Mouse (Mus musculus): Measurements from ENCODE around the gene Rev3l. TPM values are rescaled to one million over a fixed set of nuclear protein-coding genes. Genes with fewer than 3 reads are reported as not detected.

Gene Rev3l
- polyA plus RNA-seq, 2 experiments = 5.7 to 10.0 TPM

- Histone ChIP-seq H3K36me3 (replicated peaks; ENCODE audit: control insufficient read depth, insufficient read depth, low read depth) (no peaks in the 10 kb centered on the region), H3K9ac (replicated peaks) (peak overlapping the region; percentile 97), H3K9me3 (ENCODE audit: control insufficient read depth, low read length) (no peaks in the 10 kb centered on the region), H3K4me3 (ENCODE audit: insufficient read depth in 1 of 2, low read depth in 2 of 2, low read length in 2 of 2) (peak overlapping the region; percentile 96 to 98), H3K27me3 (ENCODE audit: control insufficient read depth, insufficient read depth, low read length) (no peaks in the 10 kb centered on the region), H3K4me2 (ENCODE audit: low read depth) (peak overlapping the region; percentile 86), H3K27ac (peak overlapping the region; percentile 82), H3K4me1 (replicated peaks; ENCODE audit: control insufficient read depth in 2 of 2, insufficient read depth in 2 of 2, low read length in 1 of 2) (peaks cover 5 to 10% of the 10 kb centered on the region in 2 experiments)
- under 1% methylated on average over 36 of the region's 66 CpGs for WGBS (ENCODE audit: insufficient replicate concordance)
- ATAC-seq (ENCODE audit: insufficient read depth) (peak; percentile 92), DNase-seq (ENCODE audit: low read depth in 3 of 3, low spot score in 3 of 3) (peak; percentile 84 to 85 (median 85))
- TF ChIP-seq EP300 (IDR thresholded peaks at IDR 0.05; ENCODE audit: low read depth) (no peak), CTCF (IDR thresholded peaks at IDR 0.05; ENCODE audit: low read depth) (peak; percentile 17; the same call in 1 of the 2 replicates)
Observed at GRCm38 (mm10) chr10:39730976-39731735, 762 bp upstream of the Rev3l start.

- DNase-seq (ENCODE audit: low read depth in 3 of 3, low spot score in 3 of 3) (peak; percentile 13 to 62 (median 47)), ATAC-seq (ENCODE audit: insufficient read depth) (peak; percentile 42)
- Histone ChIP-seq H3K27ac (peak overlapping the region; percentile 82), H3K4me3 (ENCODE audit: insufficient read depth in 1 of 2, low read depth in 2 of 2, low read length in 2 of 2) (peak overlapping the region; percentile 76 to 96), H3K9ac (replicated peaks) (peak overlapping the region; percentile 97), H3K9me3 (ENCODE audit: control insufficient read depth, low read length) (no peaks in the 10 kb centered on the region), H3K36me3 (replicated peaks; ENCODE audit: control insufficient read depth, insufficient read depth, low read depth) (no peaks in the 10 kb centered on the region), H3K4me1 (replicated peaks; ENCODE audit: control insufficient read depth in 2 of 2, insufficient read depth in 2 of 2, low read length in 1 of 2) (peaks cover 5 to 10% of the 10 kb centered on the region in 2 experiments), H3K4me2 (ENCODE audit: low read depth) (peak overlapping the region; percentile 86), H3K27me3 (ENCODE audit: control insufficient read depth, insufficient read depth, low read length) (no peaks in the 10 kb centered on the region)
- TF ChIP-seq EP300 (IDR thresholded peaks at IDR 0.05; ENCODE audit: low read depth) (no peak), CTCF (IDR thresholded peaks at IDR 0.05; ENCODE audit: low read depth) (peak; percentile 80)
- under 1% methylated on average over 96 of the region's 105 CpGs for WGBS (ENCODE audit: insufficient replicate concordance)
Observed at GRCm38 (mm10) chr10:39732266-39733100, 565 bp downstream of the Rev3l start.

DNA sequence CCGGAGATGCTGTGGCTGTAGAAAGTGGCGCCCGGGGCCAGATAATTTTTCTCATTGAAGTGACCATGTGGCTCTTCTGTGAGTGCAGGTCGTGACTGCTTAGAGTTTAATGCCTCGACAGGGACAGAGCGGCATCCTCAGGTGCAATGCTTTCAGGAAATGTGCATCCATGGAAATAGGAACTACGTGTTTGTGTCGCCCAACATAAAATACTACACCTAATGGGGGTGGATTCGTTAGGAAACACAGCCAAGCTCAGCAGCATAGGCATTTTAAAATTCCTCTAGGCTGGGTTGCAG lies 1.1 kb downstream of the Rev3l start:
- no peak for TF ChIP-seq EP300 (IDR thresholded peaks at IDR 0.05; ENCODE audit: low read depth)
- no peak for TF ChIP-seq CTCF (IDR thresholded peaks at IDR 0.05; ENCODE audit: low read depth)
- Histone ChIP-seq H3K4me2 (ENCODE audit: low read depth) (peak overlapping the region; percentile 86), H3K27ac (peak overlapping the region; percentile 82), H3K4me3 (ENCODE audit: insufficient read depth in 1 of 2, low read depth in 2 of 2, low read length in 2 of 2) (peak overlapping the region; percentile 76 to 96), H3K27me3 (ENCODE audit: control insufficient read depth, insufficient read depth, low read length) (no peaks in the 10 kb centered on the region), H3K36me3 (replicated peaks; ENCODE audit: control insufficient read depth, insufficient read depth, low read depth) (no peaks in the 10 kb centered on the region), H3K4me1 (replicated peaks; ENCODE audit: control insufficient read depth in 2 of 2, insufficient read depth in 2 of 2, low read length in 1 of 2) (peaks cover 5 to 10% of the 10 kb centered on the region in 2 experiments), H3K9ac (replicated peaks) (peak overlapping the region; percentile 97), H3K9me3 (ENCODE audit: control insufficient read depth, low read length) (no peaks in the 10 kb centered on the region)
- DNase-seq (ENCODE audit: low read depth in 3 of 3, low spot score in 3 of 3) (peak in 2 of 3 experiments; percentile 49 to 50), ATAC-seq (ENCODE audit: insufficient read depth) (no peak)
- 0% methylated on average over 9 of the region's 9 CpGs for WGBS (ENCODE audit: insufficient replicate concordance)

DNA sequence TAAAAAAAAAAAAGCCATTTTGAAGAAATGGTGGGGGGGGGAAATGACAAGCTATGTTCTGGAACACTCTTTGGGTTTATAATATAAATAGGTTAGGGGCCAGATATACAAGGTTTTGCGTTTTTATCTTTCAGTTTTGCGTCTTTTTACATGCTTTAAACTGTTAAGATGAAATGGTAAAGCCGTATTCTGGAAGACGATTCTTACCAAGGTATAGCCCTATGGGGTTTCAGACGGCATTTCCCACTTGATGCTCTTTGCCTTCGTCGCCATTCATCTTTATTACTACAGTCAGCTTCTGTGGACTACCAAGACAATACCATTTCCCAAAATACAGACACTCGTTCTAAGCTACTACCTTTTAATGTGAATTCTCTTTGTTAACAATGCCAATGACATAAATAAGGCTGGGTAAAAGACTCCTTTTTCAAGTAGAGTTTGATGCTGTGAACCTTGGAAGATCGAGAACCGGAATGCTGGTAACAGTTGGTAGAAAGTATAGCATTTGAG lies 1.6 kb downstream of the Rev3l start:
- Histone ChIP-seq H3K9ac (replicated peaks) (peak overlapping the region; percentile 97), H3K27ac (no peak overlapping the region), H3K4me1 (replicated peaks; ENCODE audit: control insufficient read depth in 2 of 2, insufficient read depth in 2 of 2, low read length in 1 of 2) (peaks cover 5 to 10% of the 10 kb centered on the region in 2 experiments), H3K4me2 (ENCODE audit: low read depth) (peak overlapping the region; percentile 86), H3K36me3 (replicated peaks; ENCODE audit: control insufficient read depth, insufficient read depth, low read depth) (no peaks in the 10 kb centered on the region), H3K9me3 (ENCODE audit: control insufficient read depth, low read length) (no peaks in the 10 kb centered on the region), H3K4me3 (ENCODE audit: insufficient read depth in 1 of 2, low read depth in 2 of 2, low read length in 2 of 2) (peak overlapping the region; percentile 76 to 96), H3K27me3 (ENCODE audit: control insufficient read depth, insufficient read depth, low read length) (no peaks in the 10 kb centered on the region)
- 30% methylated on average over 10 of the region's 10 CpGs for WGBS (ENCODE audit: insufficient replicate concordance)
- no peak for DNase-seq (ENCODE audit: low read depth in 3 of 3, low spot score in 3 of 3)
- no peak for TF ChIP-seq CTCF (IDR thresholded peaks at IDR 0.05; ENCODE audit: low read depth)
- no peak for TF ChIP-seq EP300 (IDR thresholded peaks at IDR 0.05; ENCODE audit: low read depth)
- ATAC-seq (ENCODE audit: insufficient read depth) = no peak

DNA sequence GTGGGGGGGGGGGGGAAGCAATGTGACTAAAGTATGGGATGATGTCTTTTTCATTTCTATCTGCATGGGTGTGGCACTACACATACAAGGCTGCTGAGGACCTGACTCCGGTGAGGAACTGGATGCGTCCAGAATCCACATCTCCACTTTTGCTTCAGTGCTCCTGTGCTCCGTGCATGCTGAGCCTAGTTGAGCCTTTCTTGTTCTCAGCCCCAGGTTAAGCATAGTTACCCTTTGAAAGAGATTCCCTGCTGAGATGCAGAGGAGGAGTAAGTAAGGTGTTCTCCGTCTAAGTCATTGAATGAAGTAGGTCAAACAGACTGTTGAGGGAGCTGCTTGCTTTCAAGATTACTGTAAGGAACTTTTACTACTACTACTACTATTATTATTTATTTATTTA lies 4.3 kb downstream of the Rev3l start:
- H3K4me2 ChIP-seq (ENCODE audit: low read depth) = no peak overlapping the region
- WGBS (ENCODE audit: insufficient replicate concordance) = 81% methylated on average over 4 of the region's 4 CpGs
- ATAC-seq (ENCODE audit: insufficient read depth) = no peak
- H3K4me3 ChIP-seq (ENCODE audit: insufficient read depth in 1 of 2, low read depth in 2 of 2, low read length in 2 of 2) = no peak overlapping the region
- H3K27ac ChIP-seq = no peak overlapping the region
- H3K9ac ChIP-seq (replicated peaks) = no peak overlapping the region
- no peak for DNase-seq (ENCODE audit: low read depth in 3 of 3, low spot score in 3 of 3)
- H3K9me3 ChIP-seq (ENCODE audit: control insufficient read depth, low read length) = no peaks in the 10 kb centered on the region
- TF ChIP-seq CTCF (IDR thresholded peaks at IDR 0.05; ENCODE audit: low read depth) (no peak), EP300 (IDR thresholded peaks at IDR 0.05; ENCODE audit: low read depth) (no peak)
- H3K27me3 ChIP-seq (ENCODE audit: control insufficient read depth, insufficient read depth, low read length) = no peaks in the 10 kb centered on the region
- no peaks in the 10 kb centered on the region for H3K36me3 ChIP-seq (replicated peaks; ENCODE audit: control insufficient read depth, insufficient read depth, low read depth)
- H3K4me1 ChIP-seq (replicated peaks; ENCODE audit: control insufficient read depth in 2 of 2, insufficient read depth in 2 of 2, low read length in 1 of 2) = peaks cover 5% of the 10 kb centered on the region in 2 experiments

Data from liver, embryonic 14.5 days (tissue).